Mouse (Mus musculus): ENCODE results near the gene Ptgr1. TPM values are rescaled to one million over a fixed set of nuclear protein-coding genes. Genes with fewer than 3 reads are reported as not detected.

Gene Ptgr1
- total RNA-seq, 1 experiment = 14.4 TPM

GRCm38 (mm10) chr4:58990609-58991434 lies 3.9 kb upstream of the Ptgr1 start:
- no peak for TF ChIP-seq HCFC1 (IDR thresholded peaks at IDR 0.05; ENCODE audit: borderline replicate concordance, insufficient read depth, low read length)
- peak; percentile 59; the same call in 1 of the 2 replicates for TF ChIP-seq MAFK (IDR thresholded peaks at IDR 0.05; ENCODE audit: insufficient read depth, low read depth, low read length)
- no peak for TF ChIP-seq ZNF384 (IDR thresholded peaks at IDR 0.05; ENCODE audit: low read depth, low read length)
- Histone ChIP-seq H3K4me3 (ENCODE audit: insufficient read depth in 1 of 2, low read depth in 1 of 2, low read length in 2 of 2, poor library complexity in 1 of 2, severe bottlenecking in 1 of 2) (no peak overlapping the region), H3K4me1 (ENCODE audit: control insufficient read depth in 2 of 2, insufficient read depth in 2 of 2, low read length in 2 of 2, poor library complexity in 1 of 2) (peaks cover 2 to 17% of the 10 kb centered on the region in 2 experiments; a peak in 3 of 4 replicates), H3K9me3 (ENCODE audit: control insufficient read depth, insufficient read depth, low read depth, low read length) (no peaks in the 10 kb centered on the region), H3K9ac (ENCODE audit: insufficient read depth, low read depth, low read length, poor library complexity, severe bottlenecking) (no peak overlapping the region), H3K36me3 (ENCODE audit: control insufficient read depth, insufficient read depth, low read length, poor library complexity, severe bottlenecking) (no peaks in the 10 kb centered on the region), H3K27ac (ENCODE audit: insufficient read depth, low read depth, low read length, poor library complexity, severe bottlenecking) (no peak overlapping the region)
- DNase-seq (ENCODE audit: low read depth, low spot score) = no peak
- in situ Hi-C loops (cut with MboI; ENCODE audit: low sequenced_read_pairs in 2 of 2, unreplicated experiment in 2 of 2) = no loop called here

- H3K9me3 ChIP-seq (ENCODE audit: control insufficient read depth, insufficient read depth, low read depth, low read length) = no peaks in the 10 kb centered on the region
- H3K9ac ChIP-seq (ENCODE audit: insufficient read depth, low read depth, low read length, poor library complexity, severe bottlenecking) = no peak overlapping the region
- no peaks in the 10 kb centered on the region for H3K36me3 ChIP-seq (ENCODE audit: control insufficient read depth, insufficient read depth, low read length, poor library complexity, severe bottlenecking)
- no peak overlapping the region for H3K4me3 ChIP-seq (ENCODE audit: insufficient read depth in 1 of 2, low read depth in 1 of 2, low read length in 2 of 2, poor library complexity in 1 of 2, severe bottlenecking in 1 of 2)
- DNase-seq (ENCODE audit: low read depth, low spot score) = no peak
- in situ Hi-C loops (cut with MboI; ENCODE audit: low sequenced_read_pairs in 2 of 2, unreplicated experiment in 2 of 2) = no loop called here
- TF ChIP-seq ZC3H11A (IDR thresholded peaks at IDR 0.05; ENCODE audit: borderline replicate concordance, low read depth, low read length) = no peak
- H3K27ac ChIP-seq (ENCODE audit: insufficient read depth, low read depth, low read length, poor library complexity, severe bottlenecking) = no peak overlapping the region
- peaks cover 0 to 14% of the 10 kb centered on the region in 2 experiments; a peak in 3 of 4 replicates for H3K4me1 ChIP-seq (ENCODE audit: control insufficient read depth in 2 of 2, insufficient read depth in 2 of 2, low read length in 2 of 2, poor library complexity in 1 of 2)
These were observed 2.5 kb upstream of the Ptgr1 start for GRCm38 (mm10) chr4:58989303-58989898.

GRCm38 (mm10) chr4:58985157-58985648 lies 1.7 kb downstream of the Ptgr1 start:
- Histone ChIP-seq H3K9ac (ENCODE audit: insufficient read depth, low read depth, low read length, poor library complexity, severe bottlenecking) (no peak overlapping the region), H3K9me3 (ENCODE audit: control insufficient read depth, insufficient read depth, low read depth, low read length) (no peaks in the 10 kb centered on the region), H3K36me3 (ENCODE audit: control insufficient read depth, insufficient read depth, low read length, poor library complexity, severe bottlenecking) (peaks cover 5% of the 10 kb centered on the region; the same call in 1 of the 2 replicates), H3K4me3 (ENCODE audit: insufficient read depth in 1 of 2, low read depth in 1 of 2, low read length in 2 of 2, poor library complexity in 1 of 2, severe bottlenecking in 1 of 2) (no peak overlapping the region), H3K4me1 (ENCODE audit: control insufficient read depth in 2 of 2, insufficient read depth in 2 of 2, low read length in 2 of 2, poor library complexity in 1 of 2) (peaks cover 0 to 13% of the 10 kb centered on the region in 2 experiments; a peak in 3 of 4 replicates), H3K27ac (ENCODE audit: insufficient read depth, low read depth, low read length, poor library complexity, severe bottlenecking) (no peak overlapping the region)
- peak; percentile 95 for DNase-seq (ENCODE audit: low read depth, low spot score)
- no peak for TF ChIP-seq HCFC1 (IDR thresholded peaks at IDR 0.05; ENCODE audit: borderline replicate concordance, insufficient read depth, low read length)
- TF ChIP-seq ZC3H11A (IDR thresholded peaks at IDR 0.05; ENCODE audit: borderline replicate concordance, low read depth, low read length) = peak; percentile 17; the same call in 1 of the 2 replicates
- in situ Hi-C loops (cut with MboI; ENCODE audit: low sequenced_read_pairs in 2 of 2, unreplicated experiment in 2 of 2) = no loop called here

GRCm38 (mm10) chr4:58982806-58983205 lies 4.1 kb downstream of the Ptgr1 start:
- peaks cover 0 to 11% of the 10 kb centered on the region in 2 experiments; a peak in 2 of 4 replicates for H3K4me1 ChIP-seq (ENCODE audit: control insufficient read depth in 2 of 2, insufficient read depth in 2 of 2, low read length in 2 of 2, poor library complexity in 1 of 2)
- no peak overlapping the region for H3K4me3 ChIP-seq (ENCODE audit: insufficient read depth in 1 of 2, low read depth in 1 of 2, low read length in 2 of 2, poor library complexity in 1 of 2, severe bottlenecking in 1 of 2)
- H3K36me3 ChIP-seq (ENCODE audit: control insufficient read depth, insufficient read depth, low read length, poor library complexity, severe bottlenecking) = peaks cover 5% of the 10 kb centered on the region; the same call in 1 of the 2 replicates
- TF ChIP-seq CHD2 (IDR thresholded peaks at IDR 0.05; ENCODE audit: low read depth, low read length) (no peak), MAFK (IDR thresholded peaks at IDR 0.05; ENCODE audit: insufficient read depth, low read depth, low read length) (no peak)
- no peak for DNase-seq (ENCODE audit: low read depth, low spot score)
- no peak overlapping the region for H3K27ac ChIP-seq (ENCODE audit: insufficient read depth, low read depth, low read length, poor library complexity, severe bottlenecking)
- no peak overlapping the region for H3K9ac ChIP-seq (ENCODE audit: insufficient read depth, low read depth, low read length, poor library complexity, severe bottlenecking)
- in situ Hi-C loops (cut with MboI; ENCODE audit: low sequenced_read_pairs in 2 of 2, unreplicated experiment in 2 of 2) = no loop called here
- H3K9me3 ChIP-seq (ENCODE audit: control insufficient read depth, insufficient read depth, low read depth, low read length) = no peaks in the 10 kb centered on the region
